Mouse (Mus musculus) heart, adult 2 months (tissue): ENCODE measurements at regions not wholly inside any gene's neighbourhood (a gene's known extent, or its start where the extent isn't known, plus 50 kb on each side); places are given as distances from the start of the nearest gene placed in this dataset.

Experiments
- CTCF ChIP-seq: fragments of 200-600 bp; IDR thresholded peaks from 2 replicates; pipeline ENCODE4 v1.8.1; 2022; ENCODE audit warnings: antibody characterized with exemption, mild to moderate bottlenecking, moderate library complexity
- EP300 ChIP-seq: fragments of 200-500 bp; IDR thresholded peaks from 2 replicates; pipeline ENCODE4 v1.6.1; 2011; ENCODE audit warnings: low read depth, low read length, control low read depth; ENCODE audit not compliant: insufficient read depth
- POLR2A ChIP-seq: fragments of 200-500 bp; IDR thresholded peaks from 2 replicates; pipeline ENCODE4 v1.6.1; 2011; ENCODE audit warnings: mild to moderate bottlenecking, low read depth, low read length, control low read depth; ENCODE audit not compliant: insufficient read depth

DNA sequence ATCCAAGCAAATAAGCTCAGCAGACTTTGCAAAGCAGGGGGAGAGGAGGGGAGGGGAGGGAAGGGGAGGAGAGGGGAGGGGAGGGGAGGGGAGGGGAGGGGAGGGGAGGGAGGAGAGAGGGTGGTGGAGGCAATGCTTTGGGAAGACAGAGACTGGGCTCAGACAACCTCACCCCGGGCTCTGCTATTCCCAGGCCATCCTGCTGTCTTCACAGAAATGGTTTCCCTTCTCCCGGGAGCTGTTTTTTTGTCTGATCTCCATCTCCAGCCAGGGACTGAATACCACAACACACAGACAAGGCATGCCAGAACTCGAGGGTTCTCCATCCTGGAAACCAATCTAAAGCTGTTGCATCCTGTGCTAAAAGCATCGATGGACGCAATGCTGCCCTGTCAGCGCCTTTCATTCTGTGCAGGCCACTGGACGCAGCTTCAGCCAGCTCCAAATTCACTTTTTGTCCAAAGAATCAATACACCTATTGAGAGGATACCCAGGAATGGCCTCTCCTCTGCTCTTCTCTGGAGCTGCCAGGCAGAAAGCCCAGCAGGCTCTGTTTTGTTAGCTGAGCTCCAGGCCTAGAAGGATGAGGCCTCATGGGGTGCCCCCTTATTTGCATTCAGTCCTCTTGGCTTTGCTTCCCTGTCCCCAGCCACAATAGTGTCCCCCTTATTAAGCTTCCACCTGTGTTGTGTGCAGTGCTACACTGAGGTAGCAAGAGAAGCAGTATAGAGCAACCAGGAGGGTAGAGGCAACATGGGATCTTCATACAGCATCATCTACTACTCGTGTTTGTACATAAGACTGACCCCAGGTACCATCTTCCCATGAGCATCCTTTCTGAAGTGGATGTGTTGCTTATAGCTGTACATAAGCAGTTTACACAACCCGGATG, 90.6 kb downstream of the Zfp169 start:
- TF ChIP-seq POLR2A (no peak), CTCF (no peak), EP300 (no peak)
